Mouse (Mus musculus): Measurements from ENCODE around the gene Vti1a. TPM values are rescaled to one million over a fixed set of nuclear protein-coding genes. Genes with fewer than 3 reads are reported as not detected.

Gene Vti1a
- polyA plus RNA-seq, 1 experiment from 2014 or later = 28.7 TPM

DNA sequence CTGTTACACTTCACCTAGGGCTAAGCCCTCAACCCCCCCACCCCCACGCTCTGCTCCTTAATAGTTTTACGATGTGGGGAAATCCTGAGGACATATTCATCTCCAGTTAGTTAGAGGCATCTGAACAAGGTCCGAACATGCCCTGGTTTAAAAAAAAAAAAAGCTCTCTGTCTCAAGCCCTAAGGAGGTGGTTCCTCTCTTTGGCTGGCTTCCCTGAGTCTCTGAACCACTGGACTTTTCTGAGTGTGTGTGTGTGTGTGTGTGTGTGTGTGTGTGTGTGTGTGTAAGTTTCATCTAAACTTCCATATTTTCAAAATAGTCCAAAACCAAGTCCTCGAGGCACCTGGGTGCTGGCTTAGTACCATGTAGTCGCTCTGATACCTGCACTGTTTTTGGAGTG lies 192.9 kb downstream of the Vti1a start:
- Histone ChIP-seq H3K9me3 (no peaks in the 10 kb centered on the region), H3K27me3 (no peaks in the 10 kb centered on the region), H3K4me2 (replicated peaks) (no peak overlapping the region), H3K4me1 (peaks cover 29% of the 10 kb centered on the region), H3K4me3 (no peak overlapping the region), H3K27ac (no peak overlapping the region), H3K9ac (no peak overlapping the region), H3K36me3 (no peaks in the 10 kb centered on the region)
- no peak for ATAC-seq (ENCODE audit: low FRiP score, low read depth)
- WGBS = 45% methylated on average over 5 of the region's 5 CpGs

- Histone ChIP-seq H3K4me2 (replicated peaks) (no peak overlapping the region), H3K9me3 (no peaks in the 10 kb centered on the region), H3K4me3 (no peak overlapping the region), H3K27me3 (no peaks in the 10 kb centered on the region), H3K36me3 (no peaks in the 10 kb centered on the region), H3K27ac (no peak overlapping the region), H3K9ac (no peak overlapping the region), H3K4me1 (peaks cover 29% of the 10 kb centered on the region)
- WGBS = 88% methylated on average over 8 of the region's 8 CpGs
- no peak for ATAC-seq (ENCODE audit: low FRiP score, low read depth)
These were observed 193.5 kb downstream of the Vti1a start for GRCm38 (mm10) chr19:55509618-55510017.

DNA sequence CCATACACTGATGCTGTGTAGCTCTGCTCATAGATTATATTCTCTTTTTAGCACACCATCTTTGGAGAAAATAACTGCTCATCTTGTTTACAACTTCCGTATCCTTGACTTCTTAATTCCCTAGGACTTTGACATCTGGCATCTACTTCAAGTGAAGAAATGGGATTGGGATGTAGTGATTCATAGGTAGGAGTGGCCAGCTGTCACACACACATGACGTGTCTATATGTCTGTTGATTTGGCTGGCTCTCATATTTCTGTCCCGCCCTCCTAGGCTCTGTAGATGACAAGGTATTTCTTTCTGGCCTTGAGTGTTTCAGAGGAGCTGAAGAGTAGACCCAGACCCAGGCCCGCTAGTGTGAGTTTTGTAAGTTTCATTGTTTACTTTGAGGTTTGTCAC lies 197.8 kb downstream of the Vti1a start:
- H3K4me1 ChIP-seq = peaks cover 16% of the 10 kb centered on the region
- WGBS = 83% methylated on average over 4 of the region's 4 CpGs
- no peaks in the 10 kb centered on the region for H3K36me3 ChIP-seq
- no peak for ATAC-seq (ENCODE audit: low FRiP score, low read depth)
- no peak overlapping the region for H3K4me2 ChIP-seq (replicated peaks)
- no peak overlapping the region for H3K27ac ChIP-seq
- H3K9ac ChIP-seq = no peak overlapping the region
- H3K27me3 ChIP-seq = no peaks in the 10 kb centered on the region
- H3K9me3 ChIP-seq = no peaks in the 10 kb centered on the region
- no peak overlapping the region for H3K4me3 ChIP-seq

DNA sequence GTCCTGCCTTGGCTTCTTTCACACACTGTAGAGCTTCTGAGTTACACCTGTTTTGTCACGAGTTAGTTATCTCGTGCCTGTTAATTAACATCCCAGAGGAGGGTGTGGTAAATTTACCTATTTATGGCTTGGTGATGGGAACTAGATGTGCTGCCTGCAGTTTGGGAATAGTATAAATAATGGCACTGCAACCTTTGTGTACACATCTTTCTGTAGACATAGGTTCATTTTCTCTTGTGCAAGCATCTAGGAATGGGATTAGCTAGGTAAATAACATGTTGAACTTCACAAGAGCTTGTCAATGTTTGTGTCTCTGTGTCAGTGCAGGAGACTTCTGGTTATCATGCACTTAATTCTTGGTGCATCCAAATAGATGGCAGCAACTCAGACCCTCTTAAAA lies 204.1 kb downstream of the Vti1a start:
- Histone ChIP-seq H3K4me3 (no peak overlapping the region), H3K36me3 (no peaks in the 10 kb centered on the region), H3K9me3 (no peaks in the 10 kb centered on the region), H3K27ac (no peak overlapping the region), H3K4me2 (replicated peaks) (no peak overlapping the region), H3K27me3 (no peaks in the 10 kb centered on the region), H3K9ac (no peak overlapping the region), H3K4me1 (peaks cover 40% of the 10 kb centered on the region)
- ATAC-seq (ENCODE audit: low FRiP score, low read depth) = no peak
- 41% methylated on average over 2 of the region's 2 CpGs for WGBS

- no peak overlapping the region for H3K9ac ChIP-seq
- no peak for ATAC-seq (ENCODE audit: low FRiP score, low read depth)
These were observed 207.2 kb downstream of the Vti1a start for GRCm38 (mm10) chr19:55523340-55523739.

DNA sequence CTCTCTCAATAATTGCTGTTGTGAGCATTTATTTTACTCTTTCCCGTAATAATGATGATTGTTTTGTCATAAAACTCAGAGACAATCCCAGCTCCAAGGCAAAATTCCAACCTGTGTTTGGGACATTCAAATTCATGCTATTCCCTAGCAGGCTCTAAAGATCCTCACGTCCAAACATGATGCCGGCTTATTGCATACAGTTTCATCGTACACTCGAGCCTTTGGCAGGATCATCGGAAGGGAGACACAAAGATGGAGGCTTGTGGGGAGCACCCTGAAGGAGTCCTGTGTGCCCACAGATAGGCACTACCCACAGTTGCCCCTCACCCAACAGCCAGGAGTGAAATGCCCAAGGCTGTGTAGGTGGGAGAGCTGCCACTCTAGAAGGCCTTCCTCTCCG lies 208.3 kb downstream of the Vti1a start:
- WGBS = 78% methylated on average over 7 of the region's 7 CpGs
- H3K9me3 ChIP-seq = no peaks in the 10 kb centered on the region
- peak overlapping the region; percentile 53; the same call in 1 of the 2 replicates for H3K27ac ChIP-seq
- no peaks in the 10 kb centered on the region for H3K27me3 ChIP-seq
- H3K36me3 ChIP-seq = no peaks in the 10 kb centered on the region
- H3K4me3 ChIP-seq = no peak overlapping the region
- peaks cover 47% of the 10 kb centered on the region for H3K4me1 ChIP-seq
- H3K9ac ChIP-seq = no peak overlapping the region
- no peak for ATAC-seq (ENCODE audit: low FRiP score, low read depth)
- no peak overlapping the region for H3K4me2 ChIP-seq (replicated peaks)

More at GRCm38 (mm10) chr19:55523340-55523739, 207.2 kb downstream of the Vti1a start:
- no peak overlapping the region for H3K4me3 ChIP-seq
- no peaks in the 10 kb centered on the region for H3K36me3 ChIP-seq
- H3K9me3 ChIP-seq = no peaks in the 10 kb centered on the region
- no peak overlapping the region for H3K27ac ChIP-seq
- peaks cover 49% of the 10 kb centered on the region for H3K4me1 ChIP-seq
- no peak overlapping the region for H3K4me2 ChIP-seq (replicated peaks)
- no peaks in the 10 kb centered on the region for H3K27me3 ChIP-seq
- WGBS = 67% methylated on average over 9 of the region's 9 CpGs

GRCm38 (mm10) chr19:55525056-55525455 lies 209.0 kb downstream of the Vti1a start:
- peak; percentile 72; the same call in 1 of the 2 replicates for ATAC-seq (ENCODE audit: low FRiP score, low read depth)
- H3K4me1 ChIP-seq = peaks cover 40% of the 10 kb centered on the region
- H3K4me3 ChIP-seq = no peak overlapping the region
- no peak overlapping the region for H3K9ac ChIP-seq
- no peak overlapping the region for H3K4me2 ChIP-seq (replicated peaks)
- H3K36me3 ChIP-seq = no peaks in the 10 kb centered on the region
- no peaks in the 10 kb centered on the region for H3K9me3 ChIP-seq
- 36% methylated on average over 3 of the region's 3 CpGs for WGBS
- H3K27me3 ChIP-seq = no peaks in the 10 kb centered on the region
- H3K27ac ChIP-seq = peak overlapping the region; percentile 53

- no peak; the same call in 1 of the 2 replicates for ATAC-seq (ENCODE audit: low FRiP score, low read depth)
- Histone ChIP-seq H3K27ac (peak overlapping the region; percentile 28; the same call in 1 of the 2 replicates), H3K9ac (no peak overlapping the region), H3K4me3 (no peak overlapping the region), H3K27me3 (no peaks in the 10 kb centered on the region), H3K4me2 (replicated peaks) (no peak overlapping the region), H3K4me1 (peaks cover 38% of the 10 kb centered on the region), H3K9me3 (no peaks in the 10 kb centered on the region), H3K36me3 (no peaks in the 10 kb centered on the region)
- 24% methylated on average over 2 of the region's 2 CpGs for WGBS
These were observed 210.7 kb downstream of the Vti1a start for GRCm38 (mm10) chr19:55526717-55527235.

DNA sequence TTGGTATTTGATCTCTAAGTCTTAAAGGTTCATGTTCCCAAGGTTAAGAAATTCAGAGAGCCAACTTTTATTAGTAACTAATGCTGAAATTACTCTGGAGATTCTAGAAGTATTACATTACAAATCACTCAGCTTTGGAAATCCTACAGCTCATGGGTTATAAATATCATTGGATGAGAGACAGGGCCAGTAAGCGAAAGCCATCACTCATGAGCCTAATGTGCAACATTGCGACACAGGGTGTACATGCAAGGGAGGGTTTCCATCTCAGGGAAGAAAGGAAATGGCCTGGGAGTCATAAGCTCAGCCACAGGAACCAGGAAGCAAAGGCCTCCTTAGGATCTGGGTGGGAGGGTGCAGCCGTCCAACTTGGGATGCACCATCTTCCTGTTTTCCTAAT lies 213.9 kb downstream of the Vti1a start:
- Histone ChIP-seq H3K4me3 (no peak overlapping the region), H3K9ac (no peak overlapping the region), H3K36me3 (no peaks in the 10 kb centered on the region), H3K27ac (no peak overlapping the region), H3K27me3 (no peaks in the 10 kb centered on the region), H3K4me2 (replicated peaks) (no peak overlapping the region), H3K4me1 (peaks cover 19% of the 10 kb centered on the region), H3K9me3 (no peaks in the 10 kb centered on the region)
- whole genome bisulfite sequencing = 54% methylated on average over 3 of the region's 3 CpGs
- ATAC-seq (ENCODE audit: low FRiP score, low read depth) = no peak

- WGBS = 89% methylated on average over 3 of the region's 3 CpGs
- Histone ChIP-seq H3K4me2 (replicated peaks) (no peak overlapping the region), H3K36me3 (no peaks in the 10 kb centered on the region), H3K9me3 (no peaks in the 10 kb centered on the region), H3K27me3 (no peaks in the 10 kb centered on the region), H3K27ac (no peak overlapping the region), H3K4me1 (peaks cover 12% of the 10 kb centered on the region), H3K9ac (no peak overlapping the region), H3K4me3 (no peak overlapping the region)
- no peak for ATAC-seq (ENCODE audit: low FRiP score, low read depth)
These were observed 216.6 kb downstream of the Vti1a start for GRCm38 (mm10) chr19:55532681-55533080.

DNA sequence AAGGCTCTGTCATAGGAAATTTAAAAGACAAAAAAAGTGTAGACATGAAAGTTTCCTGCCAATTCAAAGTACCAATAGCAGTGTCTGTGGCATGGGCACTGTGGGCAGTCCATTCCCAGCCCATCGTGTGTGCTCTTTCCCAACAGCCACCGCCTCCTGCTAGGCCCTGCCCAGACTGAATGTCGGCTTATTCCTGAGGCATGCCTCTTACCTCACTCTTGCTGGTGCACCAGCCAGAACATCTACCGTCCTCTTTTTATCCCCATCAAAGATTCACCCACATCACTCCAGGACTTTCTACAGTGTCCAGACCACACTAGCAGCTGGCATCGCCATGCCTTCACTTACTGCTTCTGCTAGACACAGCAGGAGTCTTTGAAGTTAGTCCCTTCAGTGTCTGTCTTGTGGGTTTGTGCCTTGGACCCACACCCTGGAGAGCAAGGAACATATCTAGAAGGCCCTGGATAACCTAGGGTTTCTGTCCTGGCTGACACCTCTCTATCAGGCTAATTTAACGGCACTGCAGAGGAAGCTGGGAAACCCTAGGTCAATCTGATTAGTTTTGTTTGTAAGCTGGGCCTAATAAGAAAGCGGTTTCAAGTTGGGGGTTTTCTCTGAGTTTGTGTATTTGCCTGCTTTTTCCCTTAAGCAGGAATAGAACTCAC lies 220.3 kb downstream of the Vti1a start:
- H3K27me3 ChIP-seq = no peaks in the 10 kb centered on the region
- ATAC-seq (ENCODE audit: low FRiP score, low read depth) = no peak
- peaks cover 16% of the 10 kb centered on the region for H3K4me1 ChIP-seq
- H3K9me3 ChIP-seq = no peaks in the 10 kb centered on the region; the same call in 1 of the 2 replicates
- no peaks in the 10 kb centered on the region for H3K36me3 ChIP-seq
- H3K4me2 ChIP-seq (replicated peaks) = no peak overlapping the region
- H3K27ac ChIP-seq = no peak overlapping the region
- WGBS = 69% methylated on average over 7 of the region's 7 CpGs
- no peak overlapping the region for H3K9ac ChIP-seq
- H3K4me3 ChIP-seq = no peak overlapping the region

DNA sequence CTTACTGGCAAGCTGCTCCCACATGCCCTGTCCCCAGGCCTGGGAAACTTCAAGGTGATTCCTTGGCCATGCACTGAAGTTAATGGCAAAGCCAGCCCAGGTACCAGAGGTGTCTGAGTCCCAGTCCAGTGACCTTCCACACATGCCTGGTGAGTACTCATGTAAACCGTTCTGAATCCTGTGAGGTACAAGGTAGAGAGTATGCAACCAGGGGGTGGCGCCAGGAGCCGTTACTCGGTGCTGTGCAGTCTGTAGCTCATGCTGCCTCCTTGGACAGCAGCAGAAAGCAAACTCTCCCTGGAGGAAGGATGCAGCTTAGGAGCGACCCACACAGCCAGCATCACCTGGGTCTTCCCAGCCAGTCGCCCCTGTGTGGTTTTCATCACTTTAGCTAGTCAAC lies 221.6 kb downstream of the Vti1a start:
- ATAC-seq (ENCODE audit: low FRiP score, low read depth) = no peak; the same call in 1 of the 2 replicates
- no peak overlapping the region for H3K4me2 ChIP-seq (replicated peaks)
- no peak overlapping the region for H3K4me3 ChIP-seq
- no peak overlapping the region for H3K27ac ChIP-seq
- no peaks in the 10 kb centered on the region for H3K36me3 ChIP-seq
- H3K27me3 ChIP-seq = no peaks in the 10 kb centered on the region
- H3K9ac ChIP-seq = no peak overlapping the region
- H3K9me3 ChIP-seq = no peaks in the 10 kb centered on the region; the same call in 1 of the 2 replicates
- 31% methylated on average over 6 of the region's 6 CpGs for WGBS
- peaks cover 16% of the 10 kb centered on the region for H3K4me1 ChIP-seq

GRCm38 (mm10) chr19:55541641-55542040 lies 225.5 kb downstream of the Vti1a start:
- Histone ChIP-seq H3K27ac (no peak overlapping the region), H3K36me3 (no peaks in the 10 kb centered on the region), H3K27me3 (no peaks in the 10 kb centered on the region), H3K4me3 (no peak overlapping the region), H3K4me2 (replicated peaks) (no peak overlapping the region), H3K9me3 (no peaks in the 10 kb centered on the region; the same call in 1 of the 2 replicates), H3K4me1 (peaks cover 23% of the 10 kb centered on the region), H3K9ac (no peak overlapping the region)
- no peak for ATAC-seq (ENCODE audit: low FRiP score, low read depth)
- 83% methylated on average over 5 of the region's 5 CpGs for WGBS

Measured in limb, embryonic 13.5 days (tissue).